8 mouse cellular contexts compared by ENCODE assay signal in the genomic region with DNA sequence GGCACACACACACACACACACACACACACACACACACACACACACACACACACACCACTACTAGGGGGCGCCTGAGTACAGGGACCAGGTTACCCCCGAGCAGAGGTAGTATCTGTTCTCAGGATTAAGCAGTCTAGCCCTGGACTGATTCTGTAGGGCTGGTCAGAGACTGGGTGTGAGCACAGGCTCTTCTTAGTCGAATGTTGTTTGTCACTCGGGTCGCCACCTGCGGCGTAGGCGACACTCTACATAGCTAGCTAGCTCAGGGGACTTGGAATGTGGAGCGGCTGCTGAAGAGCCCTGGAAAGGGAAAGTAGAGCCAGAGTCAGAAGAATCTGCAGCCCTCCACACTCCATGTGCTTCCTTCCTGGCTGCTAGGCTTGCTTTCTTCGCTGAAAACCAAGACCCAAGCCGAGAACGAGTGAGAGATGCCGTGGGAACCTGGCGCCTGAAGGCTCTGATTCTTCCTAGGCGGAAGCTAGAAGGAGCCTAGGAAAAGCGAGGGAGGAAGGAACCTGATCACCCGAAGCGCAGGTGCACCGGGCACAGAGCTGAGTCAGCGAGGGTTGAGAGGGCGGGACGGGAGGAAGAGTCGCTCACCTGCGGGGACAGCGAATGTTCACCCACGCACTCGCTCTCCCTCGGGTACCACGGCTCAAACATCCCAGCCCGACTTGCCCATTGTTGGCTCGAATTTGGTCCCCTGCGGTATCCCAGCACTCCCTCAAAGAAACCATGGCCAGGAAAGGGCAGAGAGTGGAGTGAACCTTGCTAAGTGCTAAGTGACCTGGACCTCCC. TPM values are rescaled to one million over a fixed set of nuclear protein-coding genes. Genes with fewer than 3 reads are reported as not detected.
A peak's percentile ranks its signal among the peaks of the same experiment; 100 is the strongest.
DNase-seq lines count a peak whose midpoint lies in the region; ATAC-seq lines count a peak whose summit lies in the region.

No protein-coding gene starts in this region.

- no peak for DNase-seq in kidney, adult 11 months
- DNase-seq in forebrain, embryonic 10.5 days (ENCODE audit: extremely low spot score, low spot score) = peak; percentile 39
- peak; percentile 27 to 46 for DNase-seq in kidney, postnatal 4 days
- peak; percentile 35 for DNase-seq in neural tube, embryonic 10.5 days (ENCODE audit: extremely low spot score, low spot score)
- DNase-seq in gastrocnemius, adult 8-10 months (ENCODE audit: low spot score in 2 of 2) = no peak
- no peak for DNase-seq in urinary bladder, adult 2 months (ENCODE audit: low spot score)

- under 1% methylated on average over 31 of the region's 32 CpGs for WGBS in kidney, embryonic 14.5 days
- WGBS in forebrain, embryonic 10.5 days = under 1% methylated on average over 32 of the region's 32 CpGs

- H3K9me3 ChIP-seq in kidney, embryonic 14.5 days (ENCODE audit: control insufficient read depth, low read length) = no peaks in the 10 kb centered on the region
- H3K9me3 ChIP-seq in forebrain, embryonic 10.5 days = no peaks in the 10 kb centered on the region

- H3K4me2 ChIP-seq in kidney, embryonic 14.5 days (replicated peaks; ENCODE audit: low read depth, low read length) = peak overlapping the region; percentile 97

- no peaks in the 10 kb centered on the region for H3K36me3 ChIP-seq in kidney, embryonic 14.5 days (ENCODE audit: control insufficient read depth, insufficient read depth, low read length)
- no peaks in the 10 kb centered on the region for H3K36me3 ChIP-seq in forebrain, embryonic 10.5 days (replicated peaks)

- no peak overlapping the region for H3K27ac ChIP-seq in kidney, embryonic 14.5 days (ENCODE audit: low read depth, low read length)
- H3K27ac ChIP-seq in brown adipose tissue, adult 24 weeks (replicated peaks; ENCODE audit: low read depth, low read length) = no peak overlapping the region
- peak overlapping the region; percentile 20; the same call in 1 of the 2 replicates for H3K27ac ChIP-seq in forebrain, embryonic 10.5 days

- peaks cover 43% of the 10 kb centered on the region for H3K27me3 ChIP-seq in kidney, embryonic 14.5 days (ENCODE audit: control insufficient read depth, insufficient read depth, low read length)
- peaks cover 72% of the 10 kb centered on the region for H3K27me3 ChIP-seq in forebrain, embryonic 10.5 days (ENCODE audit: poor library complexity, severe bottlenecking)

- ATAC-seq in kidney, embryonic 14.5 days (ENCODE audit: low FRiP score, low TSS enrichment) = no peak

- H3K9ac ChIP-seq in kidney, embryonic 14.5 days (ENCODE audit: low read depth, low read length) = peak overlapping the region; percentile 44; the same call in 1 of the 2 replicates

- peak overlapping the region; percentile 45 for H3K4me3 ChIP-seq in kidney, embryonic 14.5 days (ENCODE audit: low read length)
- peak overlapping the region; percentile 16 for H3K4me3 ChIP-seq in brown adipose tissue, adult 24 weeks (ENCODE audit: insufficient read depth, low read depth, low read length)
- peak overlapping the region; percentile 70 for H3K4me3 ChIP-seq in forebrain, embryonic 10.5 days

- H3K4me1 ChIP-seq in kidney, embryonic 14.5 days (ENCODE audit: control insufficient read depth, insufficient read depth, low read length) = 0 out of 2 replicates have a peak, but pooled peaks cover 7% of the 10 kb centered on the region
- no peaks in the 10 kb centered on the region for H3K4me1 ChIP-seq in brown adipose tissue, adult 24 weeks (ENCODE audit: control insufficient read depth, insufficient read depth, insufficient read length, low read length)
- peaks cover 42% of the 10 kb centered on the region for H3K4me1 ChIP-seq in forebrain, embryonic 10.5 days

RNA-seq across cellular contexts. Expression of gene Gm13889, which starts 2.0 kb away (rescaled TPM):
- 12.0 and 12.4 TPM in 2 replicates for polyA plus RNA-seq in kidney, embryonic 14.5 days (2014; fragmentation: Nextera tagmentation; extraction: Ambion mirVana)
- 0.92 and 0.99 TPM in 2 replicates for polyA plus RNA-seq in brown adipose tissue, adult 24 weeks (2012; ENCODE audit: insufficient read depth, insufficient read length, missing spikeins)
- polyA plus RNA-seq in forebrain, embryonic 10.5 days (2016; fragmentation: Nextera tagmentation; extraction: Ambion mirVana) = 1.5 and 1.6 TPM in 2 replicates
- 1 to 10 TPM; 3.3 to 5.6 (median 4.9) TPM for total RNA-seq in gastrocnemius, adult 8-10 months (2022)
- polyA plus RNA-seq in urinary bladder, adult 2 months (2012; rRNA removed) = 48.1 and 49.8 TPM in 2 replicates

RNA-seq across cellular contexts. Expression of gene Gm27027, which starts 41.2 kb away (rescaled TPM):
- not detected in 2 replicates for polyA plus RNA-seq in kidney, embryonic 14.5 days (2014; fragmentation: Nextera tagmentation; extraction: Ambion mirVana)
- not detected in 2 replicates for polyA plus RNA-seq in brown adipose tissue, adult 24 weeks (2012; ENCODE audit: insufficient read depth, insufficient read length, missing spikeins)
- polyA plus RNA-seq in forebrain, embryonic 10.5 days (2016; fragmentation: Nextera tagmentation; extraction: Ambion mirVana) = not detected in 2 replicates
- not detected for total RNA-seq in gastrocnemius, adult 8-10 months (2022)
- polyA plus RNA-seq in urinary bladder, adult 2 months (2012; rRNA removed) = not detected in 2 replicates

RNA-seq across cellular contexts. Expression of gene Alkbh3, which starts 55.6 kb away (rescaled TPM):
- 48.3 and 64.5 TPM in 2 replicates for polyA plus RNA-seq in kidney, embryonic 14.5 days (2014; fragmentation: Nextera tagmentation; extraction: Ambion mirVana)
- 84.9 and 87.3 TPM in 2 replicates for polyA plus RNA-seq in brown adipose tissue, adult 24 weeks (2012; ENCODE audit: insufficient read depth, insufficient read length, missing spikeins)
- polyA plus RNA-seq in forebrain, embryonic 10.5 days (2016; fragmentation: Nextera tagmentation; extraction: Ambion mirVana) = 48.8 and 49.5 TPM in 2 replicates
- total RNA-seq in gastrocnemius, adult 8-10 months (2022) = 10 to 100 TPM; 53.5 to 59.1 (median 57.2) TPM
- 69.6 and 77.1 TPM in 2 replicates for polyA plus RNA-seq in urinary bladder, adult 2 months (2012; rRNA removed)

Comparison
In these comparisons a context has a peak if more than half of its experiments do, and no peak if none do; other contexts are left out.
1. DNase-seq: peak in forebrain, embryonic 10.5 days (single experiment), kidney, postnatal 4 days (2 of 2) and neural tube, embryonic 10.5 days (single experiment); none in kidney, adult 11 months (single experiment), gastrocnemius, adult 8-10 months (0 of 2) and urinary bladder, adult 2 months (single experiment).
2. H3K4me3 ChIP-seq: peak in every context shown above with its lines; median percentile 70 in forebrain, embryonic 10.5 days; 45 in kidney, embryonic 14.5 days; 16 in brown adipose tissue, adult 24 weeks.